Mouse (Mus musculus) ES-E14 (cell line): Measurements from ENCODE around the gene Nwd2. TPM values are rescaled to one million over a fixed set of nuclear protein-coding genes. Genes with fewer than 3 reads are reported as not detected.

Source experiments
- DNase-seq: peaks from one replicate; pipeline ENCODE4 v3.0.0-alpha.2; 2013; ENCODE audit warnings: low read depth, low spot score
- H3K27ac ChIP-seq: 2 replicates; pipeline ENCODE4 v1.5.1; 2012; ENCODE audit warnings: low read depth, mild to moderate bottlenecking, low read length, moderate library complexity, mixed read lengths; ENCODE audit not compliant: poor library complexity, insufficient read depth, severe bottlenecking
- H3K36me3 ChIP-seq: 2 replicates; pipeline ENCODE4 v1.6.1; 2012; ENCODE audit warnings: mild to moderate bottlenecking, low read length, moderate library complexity, mixed read lengths; ENCODE audit not compliant: control insufficient read depth, poor library complexity, insufficient read depth, severe bottlenecking
- H3K4me1 ChIP-seq, 2 experiments: fragments of 150-350 bp in 1 of 2; sonication (generic) in 1 of 2; 2 replicates each; pipeline ENCODE4 v1.6.1; 2012; ENCODE audit warnings: low read length in 2 of 2, mild to moderate bottlenecking in 1 of 2, mixed read lengths in 1 of 2; ENCODE audit not compliant: control insufficient read depth in 2 of 2, insufficient read depth in 2 of 2, poor library complexity in 1 of 2
- H3K4me3 ChIP-seq, 2 experiments: fragments of 150-350 bp in 1 of 2; sonication (generic) in 1 of 2; 2 replicates each; pipeline ENCODE4 v1.5.1; 2012; ENCODE audit warnings: low read length in 2 of 2, low read depth in 1 of 2, mild to moderate bottlenecking in 1 of 2, mixed read lengths in 1 of 2; ENCODE audit not compliant: insufficient read depth in 1 of 2, poor library complexity in 1 of 2, severe bottlenecking in 1 of 2
- H3K9ac ChIP-seq: 2 replicates; pipeline ENCODE4 v1.6.1; 2012; ENCODE audit warnings: low read depth, mild to moderate bottlenecking, low read length, mixed read lengths; ENCODE audit not compliant: poor library complexity, insufficient read depth, severe bottlenecking
- H3K9me3 ChIP-seq: fragments of 150-350 bp; sonication (generic); 2 replicates; pipeline ENCODE4 v1.6.1; 2012; ENCODE audit warnings: low read depth, mild to moderate bottlenecking, low read length; ENCODE audit not compliant: control insufficient read depth, insufficient read depth
- CHD2 ChIP-seq: IDR thresholded peaks from 2 replicates; pipeline ENCODE4 v1.6.1; 2014; ENCODE audit warnings: mild to moderate bottlenecking, low read depth, low read length, inconsistent platforms
- HCFC1 ChIP-seq: IDR thresholded peaks from 2 replicates; pipeline ENCODE4 v1.6.1; 2012; ENCODE audit warnings: low read length, inconsistent platforms, borderline replicate concordance; ENCODE audit not compliant: insufficient read depth
- MAFK ChIP-seq: IDR thresholded peaks from 2 replicates; pipeline ENCODE4 v1.6.1; 2014; ENCODE audit warnings: mild to moderate bottlenecking, low read depth, low read length, inconsistent platforms; ENCODE audit not compliant: insufficient read depth
- ZC3H11A ChIP-seq: IDR thresholded peaks from 2 replicates; pipeline ENCODE4 v1.6.1; 2012; ENCODE audit warnings: low read depth, mild to moderate bottlenecking, inconsistent platforms, low read length, borderline replicate concordance
- ZNF384 ChIP-seq: IDR thresholded peaks from 2 replicates; pipeline ENCODE4 v1.6.1; 2012; ENCODE audit warnings: low read depth, low read length, inconsistent platforms
- in situ Hi-C, 2 experiments: fragments of 600-800 bp; cut with MboI; formaldehyde crosslinking; loops; one replicate each; pipeline ENCODE4 v1.15.1; 2025; ENCODE audit warnings: low sequenced_read_pairs in 2 of 2, inconsistent platforms in 1 of 2; ENCODE audit not compliant: unreplicated experiment in 2 of 2
- total RNA-seq: library from RNA; depleted of rRNA; stranded (reverse); fragments of 300-350 nt; gene quantifications from 2 replicates; pipeline ENCODE4 v1.2.3, GENCODE M21; 2012; rRNA removed

Nwd2 gene
- total RNA-seq: not detected in 2 replicates

- Histone ChIP-seq H3K27ac (no peak within 1 kb of the TSS), H3K4me3 (peak within 1 kb of the TSS; percentile 46 to 55), H3K9ac (no peak within 1 kb of the TSS), H3K36me3 (no peaks in the 10 kb centered on the region), H3K9me3 (no peaks in the 10 kb centered on the region), H3K4me1 (peaks cover 0 to 5% of the 10 kb centered on the region in 2 experiments; a peak in 1 of 4 replicates)
- no peak for TF ChIP-seq CHD2
- TF ChIP-seq ZNF384: no peak
- TF ChIP-seq HCFC1: no peak
- TF ChIP-seq ZC3H11A: no peak
- TF ChIP-seq MAFK: no peak
- DNase-seq: no peak
- in situ Hi-C loops: no loop called here
Measured at GRCm38 (mm10) chr5:63649070-63649532, at the start of gene Nwd2. Gene Nwd2, plus strand, starts transcription at chr5:63649102.

- no peak overlapping the region for H3K9ac ChIP-seq
- in situ Hi-C loops: no loop called here
- no peaks in the 10 kb centered on the region for H3K36me3 ChIP-seq
- no peak for TF ChIP-seq ZC3H11A
- no peak for TF ChIP-seq HCFC1
- TF ChIP-seq CHD2: no peak
- no peak for TF ChIP-seq MAFK
- TF ChIP-seq ZNF384: no peak
- H3K9me3 ChIP-seq: no peaks in the 10 kb centered on the region
- no peaks in the 10 kb centered on the region for H3K4me1 ChIP-seq
- H3K27ac ChIP-seq: no peak overlapping the region
- no peak overlapping the region for H3K4me3 ChIP-seq
- no peak for DNase-seq
Measured at GRCm38 (mm10) chr5:63607447-63607846, 41.5 kb upstream of the Nwd2 start.

- Histone ChIP-seq H3K27ac (no peak overlapping the region), H3K9ac (no peak overlapping the region), H3K4me1 (no peaks in the 10 kb centered on the region), H3K4me3 (no peak overlapping the region), H3K9me3 (no peaks in the 10 kb centered on the region), H3K36me3 (no peaks in the 10 kb centered on the region)
- in situ Hi-C loops: no loop called here
- TF ChIP-seq CHD2: no peak
- no peak for TF ChIP-seq ZNF384
- DNase-seq: no peak
Measured at GRCm38 (mm10) chr5:63616792-63617668, 31.9 kb upstream of the Nwd2 start.

- no peak overlapping the region for H3K4me3 ChIP-seq
Measured at GRCm38 (mm10) chr5:63624123-63624522, 24.8 kb upstream of the Nwd2 start.

More at GRCm38 (mm10) chr5:63624123-63624522, 24.8 kb upstream of the Nwd2 start:
- Histone ChIP-seq H3K9ac (no peak overlapping the region), H3K9me3 (no peaks in the 10 kb centered on the region), H3K27ac (no peak overlapping the region), H3K36me3 (no peaks in the 10 kb centered on the region), H3K4me1 (no peaks in the 10 kb centered on the region)
- in situ Hi-C loops: no loop called here
- TF ChIP-seq HCFC1: no peak
- no peak for TF ChIP-seq ZC3H11A
- no peak for TF ChIP-seq ZNF384
- no peak for TF ChIP-seq MAFK
- TF ChIP-seq CHD2: no peak
- no peak for DNase-seq
